Mouse (Mus musculus): Measurements from ENCODE around the gene Sgip1. TPM values are rescaled to one million over a fixed set of nuclear protein-coding genes. Genes with fewer than 3 reads are reported as not detected.

Gene Sgip1
- polyA plus RNA-seq, 1 experiment, result not detected

- Histone ChIP-seq H3K4me3 (ENCODE audit: insufficient read depth, low read depth, low read length) (no peak overlapping the region), H3K4me1 (ENCODE audit: control insufficient read depth, insufficient read depth, insufficient read length, low read length) (0 out of 2 replicates have a peak, but pooled peaks cover 1% of the 10 kb centered on the region), H3K27ac (replicated peaks; ENCODE audit: low read depth, low read length) (no peak overlapping the region)
Observed at GRCm38 (mm10) chr4:102806987-102807386, 65.9 kb downstream of the Sgip1 start.

DNA sequence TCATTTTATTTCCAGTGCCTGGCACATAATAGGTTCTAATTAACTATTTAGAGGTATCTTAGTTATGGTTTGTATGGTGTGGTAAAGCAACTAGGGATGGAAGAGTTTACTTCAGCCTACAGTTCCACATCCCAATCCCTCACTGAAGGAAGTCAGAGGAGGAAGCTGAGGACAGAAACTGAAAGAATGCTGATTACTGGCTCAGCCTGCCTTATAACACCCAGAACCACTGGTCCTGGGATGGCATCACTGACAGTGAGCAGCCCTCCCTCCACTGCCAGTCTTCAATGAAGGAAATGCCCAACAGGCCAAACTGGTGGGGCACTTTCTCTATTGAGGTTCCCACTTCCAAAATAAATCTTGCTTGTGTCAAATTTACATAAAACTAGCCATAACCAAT, 67.2 kb downstream of the Sgip1 start:
- no peak overlapping the region for H3K4me3 ChIP-seq (ENCODE audit: insufficient read depth, low read depth, low read length)
- H3K27ac ChIP-seq (replicated peaks; ENCODE audit: low read depth, low read length), result no peak overlapping the region

GRCm38 (mm10) chr4:102809296-102809695, 68.2 kb downstream of the Sgip1 start:
- Histone ChIP-seq H3K4me3 (ENCODE audit: insufficient read depth, low read depth, low read length) (no peak overlapping the region), H3K4me1 (ENCODE audit: control insufficient read depth, insufficient read depth, insufficient read length, low read length) (no peaks in the 10 kb centered on the region), H3K27ac (replicated peaks; ENCODE audit: low read depth, low read length) (no peak overlapping the region)

More for the DNA sequence above, 67.2 kb downstream of the Sgip1 start:
- no peaks in the 10 kb centered on the region for H3K4me1 ChIP-seq (ENCODE audit: control insufficient read depth, insufficient read depth, insufficient read length, low read length)

DNA sequence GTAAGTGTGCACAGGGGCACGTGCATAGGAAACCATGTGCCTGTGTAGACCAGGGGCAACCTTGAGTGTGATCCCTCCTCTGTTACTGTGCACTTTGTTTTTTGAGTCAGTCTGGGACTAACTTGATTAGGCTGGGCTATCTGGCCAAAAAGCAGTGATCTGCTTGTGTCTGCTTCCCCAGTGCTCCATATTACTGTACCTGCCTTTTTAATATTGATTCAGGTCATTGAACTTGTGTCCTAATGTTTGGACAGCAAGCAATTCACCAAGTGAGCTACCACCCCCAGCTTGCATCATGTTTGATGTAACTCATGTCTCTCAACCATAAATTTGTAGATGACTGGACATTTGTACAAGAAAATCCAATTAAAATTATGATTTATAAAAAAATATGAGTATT, 69.2 kb downstream of the Sgip1 start:
- Histone ChIP-seq H3K27ac (replicated peaks; ENCODE audit: low read depth, low read length) (no peak overlapping the region), H3K4me1 (ENCODE audit: control insufficient read depth, insufficient read depth, insufficient read length, low read length) (no peaks in the 10 kb centered on the region), H3K4me3 (ENCODE audit: insufficient read depth, low read depth, low read length) (no peak overlapping the region)

GRCm38 (mm10) chr4:102811007-102811805, 70.1 kb downstream of the Sgip1 start:
- Histone ChIP-seq H3K4me1 (ENCODE audit: control insufficient read depth, insufficient read depth, insufficient read length, low read length) (no peaks in the 10 kb centered on the region), H3K4me3 (ENCODE audit: insufficient read depth, low read depth, low read length) (no peak overlapping the region), H3K27ac (replicated peaks; ENCODE audit: low read depth, low read length) (no peak overlapping the region)

DNA sequence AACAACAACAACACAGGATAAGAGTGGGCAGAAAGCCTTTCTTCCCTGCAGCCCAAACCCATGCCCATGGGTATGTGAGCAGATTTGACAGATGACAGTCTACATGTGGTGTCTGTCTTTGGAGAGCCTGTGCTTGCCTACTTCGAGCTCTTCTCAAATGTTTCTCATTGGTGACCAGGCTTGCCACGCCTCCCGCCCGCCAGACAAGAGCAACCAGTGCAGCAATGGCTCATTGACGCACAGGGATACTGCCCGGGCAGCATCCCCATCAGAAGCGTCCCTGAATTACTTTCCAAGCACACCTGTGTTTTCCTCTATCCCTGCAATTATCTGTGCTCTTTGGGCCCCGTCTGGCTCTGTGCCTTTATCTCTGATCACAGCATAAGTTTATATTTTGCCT, 72.2 kb downstream of the Sgip1 start:
- Histone ChIP-seq H3K4me1 (ENCODE audit: control insufficient read depth, insufficient read depth, insufficient read length, low read length) (no peaks in the 10 kb centered on the region), H3K4me3 (ENCODE audit: insufficient read depth, low read depth, low read length) (no peak overlapping the region)

GRCm38 (mm10) chr4:102821786-102822185, 80.7 kb downstream of the Sgip1 start:
- no peak overlapping the region for H3K27ac ChIP-seq (replicated peaks; ENCODE audit: low read depth, low read length)
- H3K4me3 ChIP-seq (ENCODE audit: insufficient read depth, low read depth, low read length), result no peak overlapping the region
- H3K4me1 ChIP-seq (ENCODE audit: control insufficient read depth, insufficient read depth, insufficient read length, low read length), result no peaks in the 10 kb centered on the region

More for the DNA sequence above, 72.2 kb downstream of the Sgip1 start:
- no peak overlapping the region for H3K27ac ChIP-seq (replicated peaks; ENCODE audit: low read depth, low read length)

GRCm38 (mm10) chr4:102824494-102824893, 83.4 kb downstream of the Sgip1 start:
- Histone ChIP-seq H3K27ac (replicated peaks; ENCODE audit: low read depth, low read length) (no peak overlapping the region), H3K4me1 (ENCODE audit: control insufficient read depth, insufficient read depth, insufficient read length, low read length) (no peaks in the 10 kb centered on the region), H3K4me3 (ENCODE audit: insufficient read depth, low read depth, low read length) (no peak overlapping the region)

DNA sequence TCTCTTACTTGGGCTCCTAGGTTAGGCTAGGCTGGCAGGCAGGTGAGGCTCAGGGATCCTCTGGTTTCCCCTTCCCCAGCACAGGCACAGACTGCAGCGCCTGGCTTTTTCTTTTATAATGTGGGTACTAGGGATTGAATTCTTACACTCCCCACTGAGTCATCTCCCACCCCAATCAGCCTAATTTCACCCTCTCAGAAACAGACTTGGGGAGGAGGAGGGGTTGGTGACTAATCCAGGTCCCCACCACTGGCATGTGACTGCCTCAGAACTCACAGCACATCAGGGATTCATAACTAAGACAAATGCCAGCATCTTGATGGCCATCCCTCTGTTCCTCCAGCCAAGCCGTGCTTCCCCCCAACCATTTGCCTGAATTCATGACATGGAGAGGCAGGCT, 85.1 kb downstream of the Sgip1 start:
- Histone ChIP-seq H3K4me3 (ENCODE audit: insufficient read depth, low read depth, low read length) (no peak overlapping the region), H3K4me1 (ENCODE audit: control insufficient read depth, insufficient read depth, insufficient read length, low read length) (no peaks in the 10 kb centered on the region), H3K27ac (replicated peaks; ENCODE audit: low read depth, low read length) (no peak overlapping the region)

GRCm38 (mm10) chr4:102828518-102828917, 87.4 kb downstream of the Sgip1 start:
- Histone ChIP-seq H3K4me3 (ENCODE audit: insufficient read depth, low read depth, low read length) (no peak overlapping the region), H3K27ac (replicated peaks; ENCODE audit: low read depth, low read length) (no peak overlapping the region), H3K4me1 (ENCODE audit: control insufficient read depth, insufficient read depth, insufficient read length, low read length) (no peaks in the 10 kb centered on the region)

GRCm38 (mm10) chr4:102833191-102833590, 92.1 kb downstream of the Sgip1 start:
- Histone ChIP-seq H3K4me1 (ENCODE audit: control insufficient read depth, insufficient read depth, insufficient read length, low read length) (no peaks in the 10 kb centered on the region), H3K4me3 (ENCODE audit: insufficient read depth, low read depth, low read length) (no peak overlapping the region), H3K27ac (replicated peaks; ENCODE audit: low read depth, low read length) (no peak overlapping the region)

GRCm38 (mm10) chr4:102833726-102834125, 92.6 kb downstream of the Sgip1 start:
- no peak overlapping the region for H3K4me3 ChIP-seq (ENCODE audit: insufficient read depth, low read depth, low read length)
- H3K4me1 ChIP-seq (ENCODE audit: control insufficient read depth, insufficient read depth, insufficient read length, low read length), result no peaks in the 10 kb centered on the region
- no peak overlapping the region for H3K27ac ChIP-seq (replicated peaks; ENCODE audit: low read depth, low read length)

- no peak overlapping the region for H3K4me3 ChIP-seq (ENCODE audit: insufficient read depth, low read depth, low read length)
- no peaks in the 10 kb centered on the region for H3K4me1 ChIP-seq (ENCODE audit: control insufficient read depth, insufficient read depth, insufficient read length, low read length)
- no peak overlapping the region for H3K27ac ChIP-seq (replicated peaks; ENCODE audit: low read depth, low read length)
Observed at GRCm38 (mm10) chr4:102834710-102835109, 93.6 kb downstream of the Sgip1 start.

- no peak overlapping the region; the same call in 1 of the 2 replicates for H3K27ac ChIP-seq (replicated peaks; ENCODE audit: low read depth, low read length)
- H3K4me1 ChIP-seq (ENCODE audit: control insufficient read depth, insufficient read depth, insufficient read length, low read length), result no peaks in the 10 kb centered on the region
- H3K4me3 ChIP-seq (ENCODE audit: insufficient read depth, low read depth, low read length), result no peak overlapping the region
Observed at GRCm38 (mm10) chr4:102840062-102840798, 99.1 kb downstream of the Sgip1 start.

GRCm38 (mm10) chr4:102840956-102841729, 100.0 kb downstream of the Sgip1 start:
- Histone ChIP-seq H3K4me3 (ENCODE audit: insufficient read depth, low read depth, low read length) (no peak overlapping the region), H3K4me1 (ENCODE audit: control insufficient read depth, insufficient read depth, insufficient read length, low read length) (no peaks in the 10 kb centered on the region), H3K27ac (replicated peaks; ENCODE audit: low read depth, low read length) (no peak overlapping the region)

Measured in brown adipose tissue, adult 24 weeks (tissue).